Mouse (Mus musculus): ENCODE results near the gene Auts2. TPM values are rescaled to one million over a fixed set of nuclear protein-coding genes. Genes with fewer than 3 reads are reported as not detected.
A peak's percentile ranks its signal among the peaks of the same experiment; 100 is the strongest.

Auts2 gene
- total RNA-seq, 4 experiments from 2014 or later: 30.7 to 75.1 (median 38.7) TPM

DNA sequence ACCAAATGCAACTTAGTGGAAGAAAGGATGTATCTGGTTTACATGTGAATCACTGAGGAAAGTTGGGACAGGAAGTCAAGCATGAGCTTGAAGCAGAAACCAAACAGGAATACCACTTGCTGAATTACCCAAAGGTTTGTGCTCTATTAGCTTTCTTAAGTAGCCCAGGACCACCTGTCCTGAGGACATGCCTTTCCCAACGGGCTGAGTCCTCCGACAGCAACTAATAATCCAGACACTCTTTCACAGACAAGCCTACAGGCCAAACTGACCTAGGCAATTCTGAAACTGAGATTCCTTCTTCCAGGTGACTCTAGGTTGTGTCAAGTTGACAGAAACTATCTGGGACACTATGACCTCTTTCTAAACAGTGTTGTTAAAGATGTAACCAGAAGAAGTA lies 44.2 kb downstream of the Auts2 start:
- DNase-seq: no peak

DNA sequence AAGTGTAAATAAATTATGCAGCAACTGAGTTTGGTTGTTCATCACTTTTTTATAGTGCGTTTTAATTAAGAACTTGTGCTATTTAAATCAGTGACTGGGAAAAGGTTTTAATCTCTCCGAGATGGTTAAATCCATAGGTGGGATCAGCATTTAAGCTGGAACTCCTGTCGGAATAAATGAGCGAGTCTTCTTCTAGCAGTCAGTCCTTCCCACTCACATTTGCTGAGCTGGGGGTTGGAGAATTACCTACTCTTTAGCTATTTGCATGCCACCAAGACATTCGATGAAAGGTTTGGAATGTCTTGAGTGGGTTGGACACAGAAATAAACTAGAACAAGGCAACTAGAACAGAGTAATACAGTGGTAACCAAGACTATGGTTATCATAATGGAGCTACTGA lies 45.1 kb downstream of the Auts2 start:
- no peak for DNase-seq

DNA sequence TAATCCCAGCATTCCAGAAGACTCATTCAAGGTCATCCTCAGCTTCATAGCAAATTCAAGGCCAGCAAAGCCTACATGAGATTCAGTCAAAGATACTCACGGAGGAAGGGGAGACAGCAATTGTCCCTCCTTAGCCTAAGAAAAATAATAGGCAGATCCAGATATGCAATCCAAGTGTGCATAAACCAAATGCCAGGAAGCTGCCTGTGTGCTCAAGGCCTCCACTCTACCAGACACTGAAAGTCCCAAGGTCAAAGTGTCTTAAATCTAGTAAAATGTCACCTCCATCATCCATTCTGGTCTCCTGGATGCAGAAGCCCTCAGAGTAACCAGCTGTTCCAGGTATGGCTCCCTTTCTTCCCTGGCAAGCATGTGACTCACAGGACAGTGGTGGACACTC lies 50.4 kb downstream of the Auts2 start:
- peak; percentile 18 for DNase-seq

- DNase-seq: peak; percentile 10
Observed at GRCm38 (mm10) chr5:132492040-132492439, 51.1 kb downstream of the Auts2 start.

- no peak for DNase-seq
Observed at GRCm38 (mm10) chr5:132491508-132491907, 51.6 kb downstream of the Auts2 start.

DNA sequence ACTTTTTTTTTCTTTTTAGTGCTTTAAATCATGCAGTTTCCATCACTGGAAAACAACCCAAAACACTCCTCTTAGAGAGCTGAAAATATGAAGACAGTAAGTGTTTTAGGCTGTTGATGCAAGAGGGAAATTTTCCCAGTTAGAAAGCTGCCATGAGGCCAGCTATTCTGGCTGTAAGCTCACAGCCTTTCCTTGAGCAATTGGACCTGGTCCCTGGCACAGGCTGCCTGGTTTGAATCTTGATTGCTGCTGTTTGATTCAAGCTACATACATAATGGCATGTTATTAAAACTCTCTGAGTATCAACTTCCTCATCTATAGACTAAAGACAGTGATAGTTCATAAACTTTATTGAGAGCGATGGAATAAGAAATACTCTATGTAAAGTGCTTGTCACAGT lies 52.8 kb downstream of the Auts2 start:
- no peak for DNase-seq

- DNase-seq: no peak
Observed at GRCm38 (mm10) chr5:132489736-132490313, 53.3 kb downstream of the Auts2 start.

- DNase-seq: no peak
Observed at GRCm38 (mm10) chr5:132486831-132487230, 56.3 kb downstream of the Auts2 start.

GRCm38 (mm10) chr5:132485994-132486393 lies 57.1 kb downstream of the Auts2 start:
- DNase-seq: no peak

- DNase-seq: no peak
Observed at GRCm38 (mm10) chr5:132485448-132485847, 57.7 kb downstream of the Auts2 start.

- DNase-seq: no peak
Observed at GRCm38 (mm10) chr5:132481476-132481875, 61.7 kb downstream of the Auts2 start.

DNA sequence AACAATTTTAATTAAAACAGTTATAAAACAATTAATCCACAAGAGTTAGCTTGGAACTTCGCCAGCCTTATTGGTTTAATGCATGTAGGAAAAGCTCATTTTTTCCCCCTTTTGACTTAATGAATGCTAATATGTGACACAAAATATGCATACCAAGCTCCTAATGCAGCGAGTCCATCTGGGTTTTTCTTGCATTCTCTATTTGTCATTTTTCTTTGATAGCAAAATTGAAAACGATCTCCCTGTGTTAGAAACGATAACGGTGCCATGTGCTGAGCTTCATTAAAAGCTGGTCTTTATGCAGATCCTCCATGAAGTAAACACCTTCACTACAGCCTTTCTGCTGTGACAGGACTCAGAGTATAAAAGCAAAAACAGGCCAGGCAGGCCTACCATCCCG lies 62.7 kb downstream of the Auts2 start:
- DNase-seq: no peak

- DNase-seq: no peak
Observed at GRCm38 (mm10) chr5:132479227-132479857, 63.8 kb downstream of the Auts2 start.

DNA sequence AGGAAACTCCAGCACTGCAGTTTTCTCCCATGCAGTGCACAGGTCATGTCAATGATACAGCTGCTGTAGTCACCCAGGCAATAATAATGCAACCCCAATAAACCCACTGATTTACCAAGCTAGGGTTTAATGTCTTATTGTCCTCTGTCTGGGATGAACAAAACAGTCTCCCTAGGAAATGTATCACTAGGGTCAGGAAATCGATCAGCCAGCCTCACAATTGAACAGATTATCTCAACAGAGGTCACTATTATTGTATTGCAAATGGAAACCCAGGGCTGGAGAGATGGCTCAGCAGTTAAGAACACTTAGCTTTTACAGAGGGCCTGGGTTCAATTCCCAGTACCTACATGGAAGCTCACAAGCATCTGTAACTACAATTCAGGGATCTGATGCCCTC lies 65.6 kb downstream of the Auts2 start:
- DNase-seq: no peak

DNA sequence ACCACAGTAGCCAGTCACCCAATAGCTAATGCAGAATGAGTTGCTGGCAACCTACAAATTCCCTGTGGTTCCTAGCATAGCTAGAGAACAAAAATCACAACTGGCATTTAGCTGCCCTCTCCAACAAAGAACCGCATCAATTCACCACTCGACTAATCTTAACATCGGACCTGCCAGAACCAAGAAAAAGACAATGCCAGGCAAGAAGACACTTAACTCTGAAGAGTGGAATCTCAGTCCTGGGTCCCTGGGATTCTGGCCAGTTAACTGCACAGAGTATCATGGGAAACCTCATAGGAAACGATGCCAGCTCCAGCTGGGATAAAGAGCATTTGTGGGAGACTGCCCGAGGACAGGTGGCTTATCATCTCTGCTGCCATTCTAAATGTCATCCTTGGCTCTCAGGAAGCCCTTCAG lies 70.2 kb downstream of the Auts2 start:
- peak; percentile 10 for DNase-seq

- DNase-seq: no peak
Observed at GRCm38 (mm10) chr5:132472184-132472829, 70.8 kb downstream of the Auts2 start.

DNA sequence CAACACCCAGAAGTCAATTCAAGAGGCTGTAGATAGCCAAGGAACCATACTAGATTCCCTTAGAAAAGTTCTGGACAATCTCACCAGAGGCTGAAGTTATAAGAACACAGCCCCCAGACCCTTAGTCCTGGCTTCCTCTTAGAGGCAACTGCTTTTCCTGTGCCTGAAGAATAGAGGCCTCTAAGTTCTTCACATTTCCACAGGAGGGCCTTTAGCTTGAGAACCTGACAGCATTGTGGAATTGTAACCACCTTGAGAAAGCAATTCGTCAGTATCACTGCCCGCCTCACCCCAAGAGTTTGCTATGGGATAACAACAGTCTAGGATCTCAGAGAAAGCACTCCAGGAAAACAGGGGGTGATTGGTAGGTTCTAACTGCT lies 75.8 kb downstream of the Auts2 start:
- DNase-seq: no peak

DNA sequence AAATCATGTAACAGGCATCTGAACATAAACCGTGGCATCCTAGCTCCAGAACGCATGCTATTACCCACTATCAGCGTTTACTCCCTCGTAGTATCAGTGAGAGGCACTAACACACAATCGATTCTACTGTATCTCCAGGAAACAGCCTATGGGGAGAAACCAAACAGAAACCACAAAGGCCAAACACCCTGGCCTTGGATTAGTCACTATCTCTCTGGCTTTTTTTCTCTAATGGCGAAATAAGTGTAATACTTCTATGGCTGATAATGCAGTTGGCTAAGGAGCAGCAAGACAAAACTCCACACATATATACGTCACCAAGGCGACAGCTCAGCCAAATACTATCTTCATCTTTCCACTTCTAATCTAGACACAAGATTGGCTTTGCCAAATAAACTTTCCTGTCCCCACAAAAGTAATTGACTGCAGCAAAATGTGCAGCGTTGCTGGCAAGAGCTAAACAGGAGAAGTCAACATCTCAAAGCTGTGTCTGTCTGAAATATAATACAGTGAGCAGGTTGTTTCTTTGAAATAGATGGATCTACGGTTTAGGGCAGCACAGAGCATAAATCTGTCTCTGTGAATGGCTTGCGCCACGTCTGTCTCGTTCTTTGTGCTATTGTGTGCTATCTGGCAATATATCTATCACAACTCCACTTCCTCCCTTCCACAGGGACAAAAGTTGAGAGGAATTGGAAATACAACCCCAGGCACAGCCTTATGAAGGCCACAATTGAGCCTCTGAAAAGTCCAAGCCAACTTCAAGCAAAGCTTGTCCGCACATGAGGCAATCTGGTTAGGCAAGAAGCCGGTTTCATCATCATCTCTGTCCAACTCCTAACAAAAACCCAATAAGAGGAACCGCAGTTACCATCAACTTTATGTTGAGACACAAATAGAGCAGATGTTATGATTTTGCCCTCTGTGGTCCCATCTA lies 76.4 kb downstream of the Auts2 start:
- DNase-seq: peak; percentile 78

DNA sequence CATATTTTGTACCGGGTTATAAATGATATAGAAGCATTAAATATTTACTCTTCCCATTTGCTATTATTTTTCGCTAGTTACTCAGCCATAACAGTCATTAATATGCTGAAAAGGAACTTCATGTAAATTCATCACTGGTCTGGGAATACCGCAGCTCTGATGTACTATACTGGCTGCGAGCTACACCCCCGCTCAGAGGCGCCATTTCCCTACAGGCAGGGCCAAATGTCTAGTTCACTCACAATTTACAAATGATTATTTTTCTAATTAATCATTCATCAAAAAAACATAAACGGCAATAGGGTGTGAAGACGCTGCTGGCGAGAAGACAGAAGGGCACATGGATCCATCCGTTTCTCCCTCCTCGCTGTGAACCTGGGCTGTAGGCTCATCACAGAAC lies 80.6 kb downstream of the Auts2 start:
- DNase-seq: no peak

DNA sequence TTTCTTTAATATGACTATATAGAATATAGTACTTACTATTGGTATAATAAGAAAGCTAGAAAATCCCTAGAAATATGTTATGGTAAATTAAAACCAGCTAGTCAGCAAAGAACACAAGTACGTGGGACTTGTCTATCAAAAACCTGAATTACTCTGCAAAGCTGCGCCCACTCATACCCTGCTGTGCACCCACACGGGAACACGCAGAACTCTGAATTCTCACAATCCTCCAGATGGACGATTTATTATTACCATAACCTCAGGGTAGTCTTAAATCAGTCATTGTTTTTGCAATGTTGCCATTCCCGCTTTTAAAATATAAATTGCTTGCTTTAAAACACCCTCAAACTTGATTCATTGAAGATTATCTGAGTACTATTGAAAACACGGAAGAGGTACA lies 84.6 kb downstream of the Auts2 start:
- no peak for DNase-seq

DNA sequence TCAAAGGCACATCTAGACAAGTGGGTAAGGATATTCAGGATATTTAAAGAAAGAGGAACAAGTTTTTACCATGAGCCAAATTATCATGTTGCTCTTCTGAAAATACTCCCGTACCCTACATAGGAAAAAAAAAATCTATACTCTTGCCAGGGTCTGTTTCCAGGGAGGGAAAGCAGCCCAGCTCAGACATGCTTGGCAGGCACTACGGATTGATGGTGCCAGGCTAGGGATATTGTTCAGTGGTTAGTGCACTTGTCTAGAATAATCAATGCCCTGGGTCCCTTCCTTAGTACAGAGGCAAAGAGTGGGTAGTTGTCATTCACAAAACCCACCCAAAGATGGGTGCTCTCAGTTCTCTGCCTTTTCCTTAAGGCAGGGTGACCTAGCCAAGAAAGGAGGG lies 90.8 kb downstream of the Auts2 start:
- DNase-seq: no peak

- DNase-seq: no peak
Observed at GRCm38 (mm10) chr5:132450071-132450470, 93.1 kb downstream of the Auts2 start.

All from adrenal gland, adult 8-10 months (tissue).